Mouse (Mus musculus): ENCODE data around the gene Lta. TPM values are rescaled to one million over a fixed set of nuclear protein-coding genes. Genes with fewer than 3 reads are reported as not detected.

The Lta gene
- polyA plus RNA-seq, 1 experiment from 2014 or later, result not detected

GRCm38 (mm10) chr17:35242015-35242941, 37.1 kb upstream of the Lta start:
- peaks cover 17 to 48% of the 10 kb centered on the region in 2 experiments for H3K4me1 ChIP-seq (ENCODE audit: control insufficient read depth in 2 of 2, insufficient read depth in 2 of 2, low read length in 2 of 2)
- under 1% methylated on average over 53 of the region's 55 CpGs for WGBS

DNA sequence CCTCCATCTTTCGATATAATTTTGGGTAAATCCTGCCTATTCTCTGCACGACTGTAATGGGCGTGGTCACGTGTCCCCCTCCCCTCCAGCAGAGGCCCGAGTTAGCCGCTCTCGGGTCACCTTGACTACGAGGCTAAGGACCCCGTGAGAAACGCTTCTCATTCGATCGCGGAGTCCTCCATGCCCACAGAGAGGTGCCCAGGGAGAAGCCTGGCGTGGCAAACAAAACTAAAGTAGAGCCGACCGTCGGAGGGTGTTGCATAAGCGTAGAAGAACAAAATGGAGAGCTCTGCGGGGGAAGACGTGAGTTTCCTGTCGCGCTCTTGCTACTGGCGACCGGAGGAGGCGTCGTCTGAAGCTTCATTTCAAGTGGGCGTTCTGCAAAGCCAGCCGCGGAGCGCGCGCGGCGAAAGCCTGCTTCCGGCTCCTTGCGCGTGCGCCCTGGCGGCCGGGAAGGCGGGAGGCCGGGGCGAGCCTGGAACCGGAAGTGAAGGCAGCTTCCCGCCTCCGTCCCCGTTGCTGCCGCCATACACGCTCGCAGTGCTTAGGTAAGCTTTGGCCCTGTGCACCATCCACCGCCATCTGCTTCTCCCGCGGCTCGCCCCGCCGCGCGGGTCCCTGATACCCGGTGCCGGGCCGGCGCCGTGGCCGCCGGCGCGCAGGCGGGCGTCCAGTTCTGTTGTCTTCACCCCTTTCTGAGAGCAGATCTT, 36.3 kb upstream of the Lta start, which contains the start of gene Ddx39b:
Ddx39b (plus strand) TSS at position 442 of the 710 bp plus-strand sequence.
- ATAC-seq (ENCODE audit: insufficient number of reproducible peaks, insufficient read depth, low FRiP score, low read depth), result peak; percentile 86
- Histone ChIP-seq H3K4me3 (ENCODE audit: control insufficient read depth in 1 of 2, insufficient read depth in 1 of 2, low read depth in 1 of 2, low read length in 2 of 2) (peak within 1 kb of the TSS; percentile 95), H3K4me2 (ENCODE audit: low read length) (peak within 1 kb of the TSS; percentile 88), H3K27ac (replicated peaks in 1 of 2; ENCODE audit: control insufficient read depth in 1 of 2, insufficient read depth in 1 of 2, low read depth in 2 of 2, low read length in 2 of 2) (peak within 1 kb of the TSS; percentile 98 to 99), H3K9ac (ENCODE audit: low read length) (peak within 1 kb of the TSS; percentile 100), H3K9me3 (ENCODE audit: control insufficient read depth, low read length) (no peaks in the 10 kb centered on the region), H3K27me3 (ENCODE audit: control insufficient read depth, insufficient read depth, low read length) (no peaks in the 10 kb centered on the region), H3K36me3 (ENCODE audit: control insufficient read depth, insufficient read depth, low read length) (peaks cover 48% of the 10 kb centered on the region), H3K4me1 (ENCODE audit: control insufficient read depth in 2 of 2, insufficient read depth in 2 of 2, low read length in 2 of 2) (peaks cover 17 to 46% of the 10 kb centered on the region in 2 experiments)
- WGBS, result under 1% methylated on average over 57 of the region's 69 CpGs

More at GRCm38 (mm10) chr17:35242015-35242941, 37.1 kb upstream of the Lta start:
- Histone ChIP-seq H3K36me3 (ENCODE audit: control insufficient read depth, insufficient read depth, low read length) (peaks cover 56% of the 10 kb centered on the region), H3K4me2 (ENCODE audit: low read length) (peak overlapping the region; percentile 88), H3K9ac (ENCODE audit: low read length) (peak overlapping the region; percentile 100), H3K27me3 (ENCODE audit: control insufficient read depth, insufficient read depth, low read length) (no peaks in the 10 kb centered on the region), H3K27ac (replicated peaks in 1 of 2; ENCODE audit: control insufficient read depth in 1 of 2, insufficient read depth in 1 of 2, low read depth in 2 of 2, low read length in 2 of 2) (peak overlapping the region; percentile 96 to 98), H3K4me3 (ENCODE audit: control insufficient read depth in 1 of 2, insufficient read depth in 1 of 2, low read depth in 1 of 2, low read length in 2 of 2) (peak overlapping the region; percentile 95), H3K9me3 (ENCODE audit: control insufficient read depth, low read length) (no peaks in the 10 kb centered on the region)
- peak; percentile 33; the same call in 1 of the 2 replicates for ATAC-seq (ENCODE audit: insufficient number of reproducible peaks, insufficient read depth, low FRiP score, low read depth)

GRCm38 (mm10) chr17:35240384-35241304, 35.5 kb upstream of the Lta start:
- peak overlapping the region in 1 of 2 experiments; percentile 95; a peak in 3 of 4 replicates for H3K4me3 ChIP-seq (ENCODE audit: control insufficient read depth in 1 of 2, insufficient read depth in 1 of 2, low read depth in 1 of 2, low read length in 2 of 2)
- H3K27ac ChIP-seq (replicated peaks in 1 of 2; ENCODE audit: control insufficient read depth in 1 of 2, insufficient read depth in 1 of 2, low read depth in 2 of 2, low read length in 2 of 2), result peak overlapping the region; percentile 98 to 99
- H3K27me3 ChIP-seq (ENCODE audit: control insufficient read depth, insufficient read depth, low read length), result no peaks in the 10 kb centered on the region
- no peak for ATAC-seq (ENCODE audit: insufficient number of reproducible peaks, insufficient read depth, low FRiP score, low read depth)
- peaks cover 17 to 41% of the 10 kb centered on the region in 2 experiments for H3K4me1 ChIP-seq (ENCODE audit: control insufficient read depth in 2 of 2, insufficient read depth in 2 of 2, low read length in 2 of 2)
- WGBS, result 32% methylated on average over 12 of the region's 12 CpGs
- no peaks in the 10 kb centered on the region for H3K9me3 ChIP-seq (ENCODE audit: control insufficient read depth, low read length)
- peak overlapping the region; percentile 66 for H3K4me2 ChIP-seq (ENCODE audit: low read length)
- peak overlapping the region; percentile 100 for H3K9ac ChIP-seq (ENCODE audit: low read length)
- peaks cover 39% of the 10 kb centered on the region for H3K36me3 ChIP-seq (ENCODE audit: control insufficient read depth, insufficient read depth, low read length)

DNA sequence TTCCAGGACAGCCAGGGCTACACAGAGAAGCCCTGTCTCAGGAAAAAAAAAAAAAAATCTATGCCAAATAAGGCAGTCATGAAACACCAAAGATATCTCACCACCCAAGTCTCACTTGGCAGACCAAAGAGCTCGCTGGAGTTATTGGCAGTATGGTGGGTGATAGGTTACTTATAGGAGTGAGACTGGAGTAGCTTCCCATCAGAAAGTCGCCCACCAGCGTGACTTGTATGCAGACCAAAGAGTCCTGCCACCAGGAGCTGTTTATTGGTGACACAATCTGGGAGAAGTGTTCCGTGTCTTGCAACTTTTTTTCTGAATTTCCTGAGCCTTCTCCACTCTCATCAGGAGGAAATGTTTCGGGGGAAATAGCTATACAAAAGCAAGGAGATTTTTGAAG, 34.5 kb upstream of the Lta start:
- Histone ChIP-seq H3K27me3 (ENCODE audit: control insufficient read depth, insufficient read depth, low read length) (no peaks in the 10 kb centered on the region), H3K36me3 (ENCODE audit: control insufficient read depth, insufficient read depth, low read length) (peaks cover 30% of the 10 kb centered on the region), H3K4me2 (ENCODE audit: low read length) (no peak overlapping the region), H3K9ac (ENCODE audit: low read length) (no peak overlapping the region), H3K27ac (replicated peaks in 1 of 2; ENCODE audit: control insufficient read depth in 1 of 2, insufficient read depth in 1 of 2, low read depth in 2 of 2, low read length in 2 of 2) (peak overlapping the region in 1 of 2 experiments; percentile 98; a peak in 1 of 4 replicates), H3K9me3 (ENCODE audit: control insufficient read depth, low read length) (no peaks in the 10 kb centered on the region), H3K4me3 (ENCODE audit: control insufficient read depth in 1 of 2, insufficient read depth in 1 of 2, low read depth in 1 of 2, low read length in 2 of 2) (no peak overlapping the region), H3K4me1 (ENCODE audit: control insufficient read depth in 2 of 2, insufficient read depth in 2 of 2, low read length in 2 of 2) (peaks cover 15 to 32% of the 10 kb centered on the region in 2 experiments)
- ATAC-seq (ENCODE audit: insufficient number of reproducible peaks, insufficient read depth, low FRiP score, low read depth), result no peak
- WGBS, result 79% methylated on average over 5 of the region's 5 CpGs

- H3K27me3 ChIP-seq (ENCODE audit: control insufficient read depth, insufficient read depth, low read length), result no peaks in the 10 kb centered on the region
- no peak for ATAC-seq (ENCODE audit: insufficient number of reproducible peaks, insufficient read depth, low FRiP score, low read depth)
Observed at GRCm38 (mm10) chr17:35237504-35237903, 32.4 kb upstream of the Lta start.

GRCm38 (mm10) chr17:35236996-35237395, 31.8 kb upstream of the Lta start:
- Histone ChIP-seq H3K4me2 (ENCODE audit: low read length) (peak overlapping the region; percentile 82; the same call in 1 of the 2 replicates), H3K4me3 (ENCODE audit: control insufficient read depth in 1 of 2, insufficient read depth in 1 of 2, low read depth in 1 of 2, low read length in 2 of 2) (no peak overlapping the region), H3K4me1 (ENCODE audit: control insufficient read depth in 2 of 2, insufficient read depth in 2 of 2, low read length in 2 of 2) (peaks cover 8 to 31% of the 10 kb centered on the region in 2 experiments), H3K27ac (replicated peaks in 1 of 2; ENCODE audit: control insufficient read depth in 1 of 2, insufficient read depth in 1 of 2, low read depth in 2 of 2, low read length in 2 of 2) (no peak overlapping the region), H3K36me3 (ENCODE audit: control insufficient read depth, insufficient read depth, low read length) (peaks cover 32% of the 10 kb centered on the region), H3K9me3 (ENCODE audit: control insufficient read depth, low read length) (no peaks in the 10 kb centered on the region), H3K9ac (ENCODE audit: low read length) (no peak overlapping the region), H3K27me3 (ENCODE audit: control insufficient read depth, insufficient read depth, low read length) (no peaks in the 10 kb centered on the region)
- 63% methylated on average over 9 of the region's 9 CpGs for WGBS
- ATAC-seq (ENCODE audit: insufficient number of reproducible peaks, insufficient read depth, low FRiP score, low read depth), result no peak

More at GRCm38 (mm10) chr17:35237504-35237903, 32.4 kb upstream of the Lta start:
- Histone ChIP-seq H3K4me1 (ENCODE audit: control insufficient read depth in 2 of 2, insufficient read depth in 2 of 2, low read length in 2 of 2) (peaks cover 8 to 26% of the 10 kb centered on the region in 2 experiments), H3K9ac (ENCODE audit: low read length) (no peak overlapping the region), H3K36me3 (ENCODE audit: control insufficient read depth, insufficient read depth, low read length) (peaks cover 27% of the 10 kb centered on the region), H3K4me3 (ENCODE audit: control insufficient read depth in 1 of 2, insufficient read depth in 1 of 2, low read depth in 1 of 2, low read length in 2 of 2) (no peak overlapping the region), H3K9me3 (ENCODE audit: control insufficient read depth, low read length) (no peaks in the 10 kb centered on the region), H3K4me2 (ENCODE audit: low read length) (no peak overlapping the region), H3K27ac (replicated peaks in 1 of 2; ENCODE audit: control insufficient read depth in 1 of 2, insufficient read depth in 1 of 2, low read depth in 2 of 2, low read length in 2 of 2) (no peak overlapping the region)
- WGBS, result 81% methylated on average over 12 of the region's 12 CpGs

Data from heart, embryonic 14.5 days (tissue).